Comparison of ENCODE assay signal across 22 mouse cellular contexts in genomic region chr9:95712574-95712973, GRCm38 (mm10).
"Had no signal": no experiment of that assay in that cellular context is flagged by ENCODE, and none has a peak within 500 bp of the region (broad histone marks: within the 10 kb centered on the region; RNA-seq: fewer than 3 reads in every experiment).

No protein-coding gene starts in this region.

- H3K9me3 ChIP-seq: limb, embryonic 10.5 days; limb, embryonic 13.5 days; liver, embryonic 12.5 days; liver, embryonic 15.5 days; lung, embryonic 15.5 days; megakaryocyte, embryonic 14.5 days; midbrain, embryonic 10.5 days; neural tube, embryonic 13.5 days had no signal

- ATAC-seq: liver, embryonic 12.5 days had no signal

- H3K4me2 ChIP-seq: limb, embryonic 13.5 days; liver, embryonic 12.5 days; liver, embryonic 15.5 days; lung, embryonic 15.5 days; neural tube, embryonic 13.5 days had no signal

- H3K27ac ChIP-seq: kidney, postnatal 0 days; layer of hippocampus, adult 2 months; limb, embryonic 10.5 days; limb, embryonic 13.5 days; liver, embryonic 12.5 days; liver, embryonic 15.5 days; lung, embryonic 15.5 days; midbrain, embryonic 10.5 days; neural tube, embryonic 13.5 days; stomach, postnatal 0 days had no signal

- H3K4me3 ChIP-seq: layer of hippocampus, adult 2 months; limb, embryonic 10.5 days; limb, embryonic 13.5 days; liver, embryonic 12.5 days; liver, embryonic 15.5 days; lung, embryonic 15.5 days; megakaryocyte, embryonic 14.5 days; midbrain, embryonic 10.5 days; neural tube, embryonic 13.5 days had no signal

- H3K4me1 ChIP-seq: limb, embryonic 10.5 days; liver, embryonic 12.5 days; liver, embryonic 15.5 days; lung, embryonic 15.5 days; midbrain, embryonic 10.5 days; neural tube, embryonic 13.5 days had no signal

- H3K36me3 ChIP-seq: limb, embryonic 10.5 days; limb, embryonic 13.5 days; liver, embryonic 12.5 days; liver, embryonic 15.5 days; lung, embryonic 15.5 days had no signal

- H3K27me3 ChIP-seq: limb, embryonic 13.5 days; liver, embryonic 12.5 days; liver, embryonic 15.5 days; lung, embryonic 15.5 days; megakaryocyte, embryonic 14.5 days; neural tube, embryonic 13.5 days had no signal

- DNase-seq: kidney, postnatal 25 days; layer of hippocampus, adult 9-11 months; liver; lung, adult 18-20 months; lung, postnatal 10 days; lung, postnatal 36 days; midbrain, embryonic 14.5 days; retina, postnatal 1 day; thymus, adult 2 months; thymus, postnatal 14 days; thymus, postnatal 4 days had no signal

- H3K9ac ChIP-seq: limb, embryonic 13.5 days; liver, embryonic 12.5 days; liver, embryonic 15.5 days; lung, embryonic 15.5 days; neural tube, embryonic 13.5 days had no signal
